Mouse (Mus musculus) intestine, embryonic 14.5 days (tissue): ENCODE measurements around the gene Psph. TPM values are rescaled to one million over a fixed set of nuclear protein-coding genes. Genes with fewer than 3 reads are reported as not detected.
A peak's percentile ranks its signal among the peaks of the same experiment; 100 is the strongest.

Experiments used
- ATAC-seq: fragments of 200-750 bp; cut with Nextera tagmentation; replicated peaks from 2 replicates; pipeline ENCODE4 v1.8.0; 2017; ENCODE audit warnings: low read depth, moderate number of reproducible peaks, moderate TSS enrichment, moderate library complexity; ENCODE audit not compliant: low FRiP score, low TSS enrichment
- DNase-seq: peaks from one replicate; pipeline ENCODE4 v3.0.0-alpha.2; 2018; ENCODE audit warnings: low spot score
- H3K27ac ChIP-seq: fragments of 300-500 bp; sonication (generic); 2 replicates; pipeline ENCODE4 v1.5.1; 2014; ENCODE audit warnings: low read depth, mild to moderate bottlenecking, control low read depth
- H3K27me3 ChIP-seq: fragments of 300-500 bp; sonication (generic); replicated peaks from 2 replicates; pipeline ENCODE4 v1.6.1; 2014; ENCODE audit warnings: low read length, control low read depth; ENCODE audit not compliant: control insufficient read depth, insufficient read depth
- H3K36me3 ChIP-seq: fragments of 300-500 bp; sonication (generic); 2 replicates; pipeline ENCODE4 v1.6.1; 2014; ENCODE audit warnings: low read length, control low read depth; ENCODE audit not compliant: control insufficient read depth, insufficient read depth
- H3K4me1 ChIP-seq: fragments of 300-500 bp; sonication (generic); replicated peaks from 2 replicates; pipeline ENCODE4 v1.6.1; 2014; ENCODE audit warnings: low read length, control low read depth, mixed read lengths; ENCODE audit not compliant: control insufficient read depth, insufficient read depth
- H3K4me2 ChIP-seq: fragments of 300-500 bp; sonication (generic); 2 replicates; pipeline ENCODE4 v1.6.1; 2014; ENCODE audit warnings: low read length
- H3K4me3 ChIP-seq: fragments of 300-500 bp; sonication (generic); 2 replicates; pipeline ENCODE4 v1.5.1; 2014; ENCODE audit warnings: low read depth, low read length, control low read depth, mixed read lengths
- H3K9ac ChIP-seq: fragments of 300-500 bp; sonication (generic); 2 replicates; pipeline ENCODE4 v1.6.1; 2014; ENCODE audit warnings: mild to moderate bottlenecking, low read length
- H3K9me3 ChIP-seq: fragments of 300-500 bp; sonication (generic); 2 replicates; pipeline ENCODE4 v1.6.1; 2016; ENCODE audit warnings: low read length, control low read depth; ENCODE audit not compliant: control insufficient read depth
- WGBS: fragments of 180-500 bp; shearing (Covaris S2); extraction: QIAGEN DNeasy Blood & Tissue Kit; methylation state at CpG from one replicate; pipeline ENCODE4 v1.1.7; 2014; 5-methylcytosine and 5-hydroxymethylcytosine counted together
- polyA plus RNA-seq: library from polyadenylated mRNA; unstranded; fragments of >200 nt; fragmentation: Nextera tagmentation; extraction: Ambion mirVana; gene quantifications from 2 replicates; pipeline ENCODE4 v1.2.1, GENCODE M21; 2014

Gene Psph
- polyA plus RNA-seq, 1 experiment from 2014 or later: 47.9 TPM

- H3K9ac ChIP-seq: peak within 1 kb of the TSS; percentile 87
- H3K36me3 ChIP-seq: 0 out of 2 replicates have a peak, but pooled peaks cover 1% of the 10 kb centered on the region
- under 1% methylated on average over 81 of the region's 93 CpGs for WGBS
- H3K9me3 ChIP-seq: no peaks in the 10 kb centered on the region
- DNase-seq (peak; percentile 100), ATAC-seq (peak; percentile 94)
- peak within 1 kb of the TSS; percentile 63 for H3K4me2 ChIP-seq
- H3K4me1 ChIP-seq: peaks cover 19% of the 10 kb centered on the region
- H3K27me3 ChIP-seq: no peaks in the 10 kb centered on the region
- H3K4me3 ChIP-seq: peak within 1 kb of the TSS; percentile 70
- H3K27ac ChIP-seq: peak within 1 kb of the TSS; percentile 98
These were observed 62.1 kb downstream of the Psph start, which contains the start of gene Nipsnap2 for GRCm38 (mm10) chr5:129724834-129725773. Nipsnap2 (plus strand) TSS chr5:129725063.

GRCm38 (mm10) chr5:129724268-129724667, 63.0 kb downstream of the Psph start:
- DNase-seq (no peak), ATAC-seq (0 out of 2 replicates have a peak, but pooled peaks have one; percentile 2)
- H3K27ac ChIP-seq: peak overlapping the region; percentile 98
- H3K4me2 ChIP-seq: peak overlapping the region; percentile 63
- H3K36me3 ChIP-seq: peaks cover 9% of the 10 kb centered on the region
- H3K4me3 ChIP-seq: peak overlapping the region; percentile 70
- no peaks in the 10 kb centered on the region for H3K9me3 ChIP-seq
- H3K9ac ChIP-seq: peak overlapping the region; percentile 87
- WGBS: 45% methylated on average over 4 of the region's 4 CpGs
- H3K27me3 ChIP-seq: no peaks in the 10 kb centered on the region
- peaks cover 16% of the 10 kb centered on the region for H3K4me1 ChIP-seq

DNA sequence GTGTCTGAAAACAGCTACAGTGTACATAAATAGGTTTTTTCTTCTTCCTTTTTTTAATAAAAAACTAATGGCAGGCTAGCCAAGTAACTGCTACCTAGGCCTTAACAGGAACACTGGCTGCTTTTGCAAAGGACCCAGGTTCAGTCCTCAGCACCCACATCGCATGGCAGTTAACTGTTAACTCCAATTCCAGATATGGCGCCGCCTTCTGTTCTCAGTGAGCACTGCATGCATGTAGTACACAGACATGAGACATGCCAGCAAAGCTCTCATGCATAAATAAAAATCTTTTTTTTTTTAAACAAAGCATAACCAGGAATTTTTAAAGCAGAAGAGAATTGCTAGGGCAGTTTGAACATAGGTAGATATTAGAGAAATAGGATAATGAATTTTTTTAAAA, 67.1 kb downstream of the Psph start:
- no peak overlapping the region for H3K27ac ChIP-seq
- H3K36me3 ChIP-seq: peaks cover 36% of the 10 kb centered on the region
- H3K4me3 ChIP-seq: no peak overlapping the region
- H3K4me2 ChIP-seq: no peak overlapping the region
- 83% methylated on average over 3 of the region's 3 CpGs for WGBS
- H3K9me3 ChIP-seq: no peaks in the 10 kb centered on the region
- ATAC-seq (no peak), DNase-seq (peak; percentile 44)
- H3K27me3 ChIP-seq: no peaks in the 10 kb centered on the region
- H3K9ac ChIP-seq: no peak overlapping the region
- peaks cover 7% of the 10 kb centered on the region for H3K4me1 ChIP-seq

GRCm38 (mm10) chr5:129717016-129717415, 70.2 kb downstream of the Psph start:
- peaks cover 36% of the 10 kb centered on the region for H3K36me3 ChIP-seq
- WGBS: 80% methylated on average over 9 of the region's 9 CpGs
- no peak overlapping the region for H3K27ac ChIP-seq
- H3K4me3 ChIP-seq: no peak overlapping the region
- no peak for ATAC-seq
- H3K9ac ChIP-seq: no peak overlapping the region
- H3K9me3 ChIP-seq: no peaks in the 10 kb centered on the region
- no peak for DNase-seq
- H3K4me2 ChIP-seq: no peak overlapping the region
- H3K27me3 ChIP-seq: no peaks in the 10 kb centered on the region; the same call in 1 of the 2 replicates
- peaks cover 7% of the 10 kb centered on the region for H3K4me1 ChIP-seq

Other genes starting within 250 kb of the Psph start
- 2.9 and 3.8 TPM in 2 replicates for gene Mmp17, start 203.3 kb downstream of the Psph start, polyA plus RNA-seq
- 4.0 and 4.1 TPM in 2 replicates for gene Zfp11, start 117.3 kb downstream of the Psph start, polyA plus RNA-seq
- not detected in 2 replicates for gene Sept14, start 78.9 kb downstream of the Psph start, polyA plus RNA-seq
- gene Mrps17, start 72.0 kb downstream of the Psph start, polyA plus RNA-seq: 211 and 218 TPM in 2 replicates
- gene Nipsnap2, start 62.4 kb downstream of the Psph start, polyA plus RNA-seq: 101 and 103 TPM in 2 replicates
- gene Sumf2, start 59.5 kb upstream of the Psph start, polyA plus RNA-seq: 47.8 and 49.6 TPM in 2 replicates
- gene Chchd2, start 100.0 kb upstream of the Psph start, polyA plus RNA-seq: 944 and 1,022 TPM in 2 replicates
- 3.9 and 4.1 TPM in 2 replicates for gene Zbed5, start 108.3 kb upstream of the Psph start, polyA plus RNA-seq
- 0.09 and 0.11 TPM in 2 replicates for gene Phkg1, start 111.1 kb upstream of the Psph start, polyA plus RNA-seq
- 1.9 and 2.7 TPM in 2 replicates for gene Nupr1l, start 121.1 kb upstream of the Psph start, polyA plus RNA-seq
- gene Vkorc1l1, start 154.5 kb upstream of the Psph start, polyA plus RNA-seq: 18.9 and 20.2 TPM in 2 replicates
- gene Gusb, start 215.6 kb upstream of the Psph start, polyA plus RNA-seq: 94.9 and 98.4 TPM in 2 replicates
- gene Asl, start 241.8 kb upstream of the Psph start, polyA plus RNA-seq: 44.6 and 55.7 TPM in 2 replicates
- gene Crcp, start 241.8 kb upstream of the Psph start, polyA plus RNA-seq: 19.7 and 23.4 TPM in 2 replicates